Mouse (Mus musculus) gastrocnemius, adult 8-10 months (tissue): ENCODE measurements at regions not wholly inside any gene's neighbourhood (a gene's known extent, or its start where the extent isn't known, plus 50 kb on each side); places are given as distances from the start of the nearest gene placed in this dataset.

Experiments used
- DNase-seq, 2 experiments: peaks; one replicate each; pipeline ENCODE4 v3.0.0; 2022; ENCODE audit warnings: low spot score in 2 of 2

GRCm38 (mm10) chr16:93193263-93193662, 367.3 kb upstream of the Runx1 start:
- no peak for DNase-seq

GRCm38 (mm10) chr16:93192651-93193173, 366.8 kb upstream of the Runx1 start:
- DNase-seq: no peak

- DNase-seq: no peak
Measured at GRCm38 (mm10) chr16:93191174-93191573, 365.2 kb upstream of the Runx1 start.

GRCm38 (mm10) chr16:93190301-93190700, 364.4 kb upstream of the Runx1 start:
- no peak for DNase-seq

GRCm38 (mm10) chr16:93189875-93190274, 363.9 kb upstream of the Runx1 start:
- DNase-seq: no peak

GRCm38 (mm10) chr16:93189412-93189811, 363.5 kb upstream of the Runx1 start:
- no peak for DNase-seq

GRCm38 (mm10) chr16:93186554-93186953, 360.6 kb upstream of the Runx1 start:
- DNase-seq: no peak

GRCm38 (mm10) chr16:93182656-93183055, 356.7 kb upstream of the Runx1 start:
- no peak for DNase-seq

- no peak for DNase-seq
Measured at GRCm38 (mm10) chr16:93181497-93181896, 355.5 kb upstream of the Runx1 start.

- no peak for DNase-seq
Measured at GRCm38 (mm10) chr16:93180213-93180612, 354.3 kb upstream of the Runx1 start.

GRCm38 (mm10) chr16:93166667-93167066, 340.7 kb upstream of the Runx1 start:
- DNase-seq: no peak

GRCm38 (mm10) chr16:93158526-93159226, 332.7 kb upstream of the Runx1 start:
- DNase-seq: no peak

- DNase-seq: no peak
Measured at GRCm38 (mm10) chr16:93153545-93154329, 327.8 kb upstream of the Runx1 start.

- DNase-seq: no peak
Measured at GRCm38 (mm10) chr16:93152765-93153489, 327.0 kb upstream of the Runx1 start.

- DNase-seq: no peak
Measured at GRCm38 (mm10) chr16:93152057-93152456, 326.1 kb upstream of the Runx1 start.

- no peak for DNase-seq
Measured at GRCm38 (mm10) chr16:93151652-93152051, 325.7 kb upstream of the Runx1 start.

- DNase-seq: no peak
Measured at GRCm38 (mm10) chr16:93150451-93150850, 324.5 kb upstream of the Runx1 start.

- no peak for DNase-seq
Measured at GRCm38 (mm10) chr16:93147525-93148222, 321.7 kb upstream of the Runx1 start.

- no peak for DNase-seq
Measured at GRCm38 (mm10) chr16:93146812-93147211, 320.9 kb upstream of the Runx1 start.

- no peak for DNase-seq
Measured at GRCm38 (mm10) chr16:93145617-93146016, 319.7 kb upstream of the Runx1 start.

GRCm38 (mm10) chr16:93144033-93144432, 318.1 kb upstream of the Runx1 start:
- no peak for DNase-seq
